Comparison of ENCODE assay signal across 31 mouse cellular contexts in the genomic region with DNA sequence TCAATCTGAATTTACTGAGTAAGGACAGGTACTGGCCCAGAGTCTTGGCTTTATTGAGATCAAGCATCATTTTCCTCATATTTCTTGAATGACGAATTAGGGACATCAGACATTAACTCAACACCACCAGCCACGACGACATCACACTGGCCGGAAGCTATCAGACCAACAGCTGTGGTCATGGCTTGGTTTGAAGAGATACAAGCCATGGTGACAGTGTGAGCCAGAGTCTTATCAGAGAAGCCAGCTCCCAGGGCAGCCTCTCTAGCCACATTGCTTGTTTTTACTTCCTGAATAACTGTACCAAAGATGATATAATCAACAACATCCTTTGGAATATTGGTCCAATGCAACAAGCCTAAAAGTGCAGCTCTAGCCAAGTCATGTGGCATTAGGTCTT. TPM values are rescaled to one million over a fixed set of nuclear protein-coding genes. Genes with fewer than 3 reads are reported as not detected.
"Had no signal": no experiment of that assay in that cellular context is flagged by ENCODE, and none has a peak within 500 bp of the region (broad histone marks: within the 10 kb centered on the region; RNA-seq: fewer than 3 reads in every experiment).

No protein-coding gene starts in this region.

RNA-seq across cellular contexts. Expression of gene Glycam1, which starts 22.9 kb away (rescaled TPM):
- total RNA-seq: heart, postnatal 10 days; heart, postnatal 14 days; heart, postnatal 25 days; heart, postnatal 36 days; heart, postnatal 4 days; hematopoietic stem cell, adult 5-6 weeks; hindbrain, postnatal 0 days; left cerebral cortex, adult 18-20 months; left cerebral cortex, adult 2 months; left cerebral cortex, adult 8-10 months had no signal
- polyA plus RNA-seq: heart, embryonic 12.5 days; heart, embryonic 13.5 days; heart, embryonic 14.5 days; heart, embryonic 15.5 days; heart, embryonic 16.5 days; heart, postnatal 0 days; hindbrain, embryonic 10.5 days; hindbrain, embryonic 11.5 days; hindbrain, embryonic 12.5 days; hindbrain, embryonic 13.5 days; hindbrain, embryonic 14.5 days; hindbrain, embryonic 15.5 days; hindbrain, embryonic 16.5 days; hindbrain, postnatal 0 days; inflammation-experienced regulatory T-cells, adult 6 months; intestine, embryonic 14.5 days; intestine, embryonic 15.5 days; intestine, embryonic 16.5 days; kidney, embryonic 14.5 days; kidney, embryonic 15.5 days; kidney, embryonic 16.5 days; kidney, postnatal 0 days had no signal

RNA-seq across cellular contexts. Expression of gene Ppp1r1a, which starts 49.9 kb away (rescaled TPM):
- total RNA-seq: hematopoietic stem cell, adult 5-6 weeks had no signal
